Mouse (Mus musculus) spleen, adult 2 months (tissue): ENCODE results near the gene Ube4b.

Experiments used
- CTCF ChIP-seq: fragments of 200-500 bp; IDR thresholded peaks from 2 replicates; pipeline ENCODE4 v1.5.1; 2011; ENCODE audit warnings: mild to moderate bottlenecking, inconsistent platforms; ENCODE audit not compliant: insufficient read depth, insufficient read length, insufficient replicate concordance; ENCODE audit errors: extremely low read depth
- POLR2A ChIP-seq: fragments of 200-500 bp; IDR thresholded peaks from 2 replicates; pipeline ENCODE4 v1.6.1; 2011; ENCODE audit warnings: low read depth, low read length, inconsistent platforms

DNA sequence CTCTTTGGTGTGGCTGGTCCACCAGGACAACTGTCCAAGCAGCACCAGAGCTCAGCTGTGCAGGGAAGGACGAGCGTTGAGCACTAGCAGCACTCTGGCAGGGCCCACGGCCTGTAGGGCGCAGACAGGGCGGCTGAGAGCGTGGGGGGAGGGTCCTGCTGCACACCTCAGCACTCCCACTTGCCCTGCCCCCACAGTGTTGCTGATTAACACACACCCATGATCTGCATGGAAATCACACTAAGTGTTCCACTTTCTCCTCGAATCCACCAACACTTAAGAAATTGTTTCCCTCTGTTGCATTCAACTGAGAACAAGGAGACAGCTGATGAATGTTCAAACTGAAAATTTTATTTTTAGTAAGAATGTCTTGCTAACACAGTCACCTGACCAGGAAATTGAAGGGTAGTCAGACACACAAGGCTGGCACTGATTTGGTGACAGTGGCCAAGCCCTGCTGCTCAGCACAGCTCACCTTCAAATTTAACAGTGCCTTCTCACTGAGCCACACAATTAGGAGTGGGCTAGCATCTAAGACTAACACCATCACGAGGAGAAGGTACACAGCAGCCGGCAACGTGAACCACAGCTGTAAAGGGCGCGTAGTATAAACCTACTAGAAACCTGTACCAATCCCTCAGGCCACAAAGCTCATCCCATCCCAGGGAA is 60.7 kb downstream of the Ube4b start:
- TF ChIP-seq CTCF = no peak
- TF ChIP-seq POLR2A = no peak
